Comparison of ENCODE assay signal across 24 mouse cellular contexts in genomic region chr5:134243661-134244436, GRCm38 (mm10). TPM values are rescaled to one million over a fixed set of nuclear protein-coding genes. Genes with fewer than 3 reads are reported as not detected.
DNase-seq lines count a peak whose midpoint lies in the region; ATAC-seq and TF ChIP-seq lines count a peak whose summit lies in the region.
"Had no signal": no experiment of that assay in that cellular context is flagged by ENCODE, and none has a peak within 500 bp of the region (broad histone marks: within the 10 kb centered on the region; RNA-seq: fewer than 3 reads in every experiment).

No protein-coding gene starts in this region.

- DNase-seq in layer of hippocampus, adult 2 months (ENCODE audit: low spot score in 2 of 2), result no peak
- DNase-seq in layer of hippocampus, postnatal 10 days (ENCODE audit: low spot score in 2 of 2), result no peak
- DNase-seq in CD4-positive helper T cell, adult 2 months (ENCODE audit: low read depth, low spot score), result peak; percentile 75
- DNase-seq in induced T-regulatory cell, adult 2 months (ENCODE audit: low read depth), result peak; percentile 62
- DNase-seq in hindbrain, embryonic 11.5 days (ENCODE audit: low spot score), result no peak
- DNase-seq in cerebellum, adult 2 months, result no peak
- DNase-seq: adrenal gland, adult 2 months; cerebellum, adult 9-10 months; gastrocnemius, postnatal 25 days; kidney, adult 18-20 months; right cerebral cortex, postnatal 14 days; spleen, adult 18-20 months; thymus, adult 18-20 months had no signal

- H3K36me3 ChIP-seq in E14TG2a.4 (ENCODE audit: insufficient read depth, low read length), result peaks cover 100% of the 10 kb centered on the region
- peaks cover 59% of the 10 kb centered on the region for H3K36me3 ChIP-seq in hindbrain, embryonic 11.5 days (ENCODE audit: control insufficient read depth, insufficient read depth, low read length)

- H3K27me3 ChIP-seq in E14TG2a.4 (ENCODE audit: insufficient read depth, low read length), result no peaks in the 10 kb centered on the region
- H3K27me3 ChIP-seq in hindbrain, embryonic 11.5 days (ENCODE audit: control insufficient read depth, insufficient read depth, low read length), result no peaks in the 10 kb centered on the region
- no peaks in the 10 kb centered on the region for H3K27me3 ChIP-seq in cerebellum, adult 2 months (ENCODE audit: control insufficient read depth, insufficient read depth, low read length)
- H3K27me3 ChIP-seq: embryonic facial prominence, embryonic 12.5 days; hindbrain, embryonic 15.5 days; lung, embryonic 15.5 days; midbrain, embryonic 13.5 days; stomach, embryonic 15.5 days had no signal

- 93% methylated on average over 26 of the region's 26 CpGs for WGBS in hindbrain, embryonic 11.5 days
- 88% methylated on average over 26 of the region's 26 CpGs for WGBS in cerebellum, adult 2 months

- TF ChIP-seq POLR2A in cerebellum, adult 2 months (IDR thresholded peaks at IDR 0.05; ENCODE audit: borderline replicate concordance, insufficient read depth, low read length), result no peak

- no peak for TF ChIP-seq CTCF in layer of hippocampus, adult 2 months (conservative IDR thresholded peaks at IDR 0.05)
- no peak for TF ChIP-seq CTCF in E14TG2a.4 (conservative IDR thresholded peaks at IDR 0.05; ENCODE audit: low read length)
- no peak for TF ChIP-seq CTCF in cerebellum, adult 2 months (IDR thresholded peaks at IDR 0.05; ENCODE audit: borderline replicate concordance, insufficient read depth, low read depth, low read length)

- H3K9me3 ChIP-seq in E14TG2a.4 (ENCODE audit: low read length), result no peaks in the 10 kb centered on the region
- no peaks in the 10 kb centered on the region for H3K9me3 ChIP-seq in hindbrain, embryonic 11.5 days (ENCODE audit: control insufficient read depth, low read length)
- H3K9me3 ChIP-seq: embryonic facial prominence, embryonic 12.5 days; heart, embryonic 10.5 days; hindbrain, embryonic 15.5 days; limb, embryonic 10.5 days; lung, embryonic 15.5 days; midbrain, embryonic 13.5 days; stomach, embryonic 15.5 days had no signal

- H3K9ac ChIP-seq in hindbrain, embryonic 11.5 days (ENCODE audit: low read depth, low read length), result no peak overlapping the region
- H3K9ac ChIP-seq: embryonic facial prominence, embryonic 12.5 days; hindbrain, embryonic 15.5 days; lung, embryonic 15.5 days; midbrain, embryonic 13.5 days; stomach, embryonic 15.5 days had no signal

- no peak overlapping the region for H3K4me2 ChIP-seq in hindbrain, embryonic 11.5 days (replicated peaks; ENCODE audit: low read depth, low read length)
- H3K4me2 ChIP-seq: embryonic facial prominence, embryonic 12.5 days; hindbrain, embryonic 15.5 days; lung, embryonic 15.5 days; midbrain, embryonic 13.5 days; stomach, embryonic 15.5 days had no signal

- H3K4me3 ChIP-seq in layer of hippocampus, adult 2 months, result no peak overlapping the region
- H3K4me3 ChIP-seq in E14TG2a.4 (replicated peaks; ENCODE audit: low read length), result 0 out of 2 replicates have a peak overlapping the region, but pooled peaks have one; percentile 11
- no peak overlapping the region for H3K4me3 ChIP-seq in hindbrain, embryonic 11.5 days (ENCODE audit: low read depth, low read length)
- no peak overlapping the region for H3K4me3 ChIP-seq in cerebellum, adult 2 months (replicated peaks; ENCODE audit: insufficient read depth, low read depth, low read length)
- H3K4me3 ChIP-seq: embryonic facial prominence, embryonic 12.5 days; erythroblast, embryonic 14.5 days; heart, embryonic 10.5 days; hindbrain, embryonic 15.5 days; limb, embryonic 10.5 days; lung, embryonic 15.5 days; midbrain, embryonic 13.5 days; stomach, embryonic 15.5 days had no signal

- H3K4me1 ChIP-seq in E14TG2a.4 (replicated peaks; ENCODE audit: low read depth, low read length), result peaks cover 37% of the 10 kb centered on the region
- no peaks in the 10 kb centered on the region for H3K4me1 ChIP-seq in hindbrain, embryonic 11.5 days (replicated peaks; ENCODE audit: control insufficient read depth, insufficient read depth, low read length)
- no peaks in the 10 kb centered on the region for H3K4me1 ChIP-seq in cerebellum, adult 2 months (ENCODE audit: control insufficient read depth, insufficient read depth, low read length)
- H3K4me1 ChIP-seq: embryonic facial prominence, embryonic 12.5 days; heart, embryonic 10.5 days; hindbrain, embryonic 15.5 days; limb, embryonic 10.5 days; lung, embryonic 15.5 days; stomach, embryonic 15.5 days had no signal

- H3K27ac ChIP-seq in layer of hippocampus, adult 2 months, result peak overlapping the region; percentile 48; the same call in 1 of the 2 replicates
- no peak overlapping the region for H3K27ac ChIP-seq in hindbrain, embryonic 11.5 days (ENCODE audit: low read depth, low read length)
- H3K27ac ChIP-seq in cerebellum, adult 2 months (ENCODE audit: insufficient read depth, low read length), result no peak overlapping the region
- H3K27ac ChIP-seq: embryonic facial prominence, embryonic 12.5 days; heart, embryonic 10.5 days; hindbrain, embryonic 15.5 days; kidney, postnatal 0 days; limb, embryonic 10.5 days; lung, embryonic 15.5 days; midbrain, embryonic 13.5 days; stomach, embryonic 15.5 days had no signal

- ATAC-seq in hindbrain, embryonic 11.5 days (ENCODE audit: low FRiP score), result no peak
- ATAC-seq: forebrain, embryonic 14.5 days; midbrain, embryonic 13.5 days had no signal

RNA-seq across cellular contexts. Expression of gene Ncf1, which starts 14.4 kb away (rescaled TPM):
- 1 to 10 TPM; 7.2 to 9.0 TPM for total RNA-seq in layer of hippocampus, adult 2 months (2021)
- total RNA-seq in layer of hippocampus, postnatal 10 days (2021), result 1 to 10 TPM; 5.5 to 5.9 TPM
- polyA plus RNA-seq in hindbrain, embryonic 11.5 days (2014; fragmentation: Nextera tagmentation; extraction: Ambion mirVana), result 3.2 and 4.0 TPM in 2 replicates
- polyA plus RNA-seq in cerebellum, adult 2 months (2012; rRNA removed), result 2.5 and 3.0 TPM in 2 replicates

Comparison
In these comparisons a context has a peak if more than half of its experiments do, and no peak if none do; other contexts are left out.
1. DNase-seq: peak in CD4-positive helper T cell, adult 2 months (single experiment) and induced T-regulatory cell, adult 2 months (single experiment); none in layer of hippocampus, adult 2 months (0 of 2), layer of hippocampus, postnatal 10 days (0 of 2), hindbrain, embryonic 11.5 days (single experiment) and cerebellum, adult 2 months (0 of 2).